Mouse (Mus musculus): ENCODE data around the gene Snx29. TPM values are rescaled to one million over a fixed set of nuclear protein-coding genes. Genes with fewer than 3 reads are reported as not detected.

Gene Snx29
- polyA plus RNA-seq, 1 experiment from 2014 or later = 15.3 TPM

DNA sequence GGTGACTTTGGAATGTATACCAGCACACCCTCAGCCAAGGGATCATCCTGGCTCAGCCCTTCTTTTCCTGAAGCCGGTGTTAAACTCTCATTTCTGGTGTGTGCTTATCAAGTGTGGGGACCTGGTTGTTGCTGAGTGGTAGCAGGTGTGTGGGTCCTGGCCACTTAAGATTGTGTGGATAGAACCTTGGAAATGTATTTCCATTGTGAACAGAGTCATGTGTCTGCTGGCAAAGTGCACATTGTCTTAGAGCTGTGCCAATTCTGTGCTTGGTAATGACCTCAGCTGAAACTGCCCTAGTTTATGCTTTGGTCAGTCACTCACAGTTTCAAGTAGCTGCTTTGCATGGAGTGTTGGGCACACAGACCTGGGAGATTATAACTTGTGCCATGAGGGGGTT, 316.0 kb downstream of the Snx29 start:
- Histone ChIP-seq H3K4me1 (ENCODE audit: control insufficient read depth, insufficient read depth, low read depth, low read length) (peaks cover 12% of the 10 kb centered on the region), H3K4me2 (ENCODE audit: low read length) (no peak overlapping the region), H3K27me3 (replicated peaks; ENCODE audit: control insufficient read depth, insufficient read depth, low read length) (no peaks in the 10 kb centered on the region), H3K9me3 (ENCODE audit: control insufficient read depth, low read length) (no peaks in the 10 kb centered on the region), H3K36me3 (ENCODE audit: control insufficient read depth, insufficient read depth, low read length) (no peaks in the 10 kb centered on the region), H3K4me3 (ENCODE audit: low read length) (no peak overlapping the region), H3K27ac (ENCODE audit: low read depth, low read length) (no peak overlapping the region), H3K9ac (ENCODE audit: low read depth, low read length) (no peak overlapping the region)
- ATAC-seq = no peak
- WGBS = 86% methylated on average over 1 of the region's 1 CpGs

DNA sequence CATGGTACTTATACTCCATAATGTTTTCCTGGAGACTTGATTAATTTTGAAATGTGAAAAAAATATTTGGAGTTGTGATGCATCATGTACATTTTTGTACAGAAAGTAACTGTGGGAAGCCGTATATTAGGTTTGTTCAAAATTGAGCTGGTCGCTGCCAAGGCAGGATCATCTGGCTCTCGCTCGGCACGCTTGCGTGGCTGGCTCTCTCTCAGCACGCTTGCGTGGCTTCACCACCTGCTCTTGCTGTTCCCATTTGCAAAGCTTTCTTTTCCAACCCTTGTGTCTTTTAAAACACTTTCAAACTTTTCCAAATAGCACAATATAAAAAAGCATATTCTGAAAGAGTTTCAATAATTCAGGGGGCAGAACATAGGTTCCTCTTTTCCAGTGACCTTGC, 317.2 kb downstream of the Snx29 start:
- H3K4me1 ChIP-seq (ENCODE audit: control insufficient read depth, insufficient read depth, low read depth, low read length) = peaks cover 12% of the 10 kb centered on the region
- no peak overlapping the region for H3K9ac ChIP-seq (ENCODE audit: low read depth, low read length)
- no peak overlapping the region for H3K4me2 ChIP-seq (ENCODE audit: low read length)
- H3K4me3 ChIP-seq (ENCODE audit: low read length) = no peak overlapping the region
- ATAC-seq = no peak
- H3K36me3 ChIP-seq (ENCODE audit: control insufficient read depth, insufficient read depth, low read length) = no peaks in the 10 kb centered on the region
- 65% methylated on average over 8 of the region's 8 CpGs for WGBS
- H3K27me3 ChIP-seq (replicated peaks; ENCODE audit: control insufficient read depth, insufficient read depth, low read length) = no peaks in the 10 kb centered on the region
- H3K27ac ChIP-seq (ENCODE audit: low read depth, low read length) = no peak overlapping the region
- no peaks in the 10 kb centered on the region for H3K9me3 ChIP-seq (ENCODE audit: control insufficient read depth, low read length)

DNA sequence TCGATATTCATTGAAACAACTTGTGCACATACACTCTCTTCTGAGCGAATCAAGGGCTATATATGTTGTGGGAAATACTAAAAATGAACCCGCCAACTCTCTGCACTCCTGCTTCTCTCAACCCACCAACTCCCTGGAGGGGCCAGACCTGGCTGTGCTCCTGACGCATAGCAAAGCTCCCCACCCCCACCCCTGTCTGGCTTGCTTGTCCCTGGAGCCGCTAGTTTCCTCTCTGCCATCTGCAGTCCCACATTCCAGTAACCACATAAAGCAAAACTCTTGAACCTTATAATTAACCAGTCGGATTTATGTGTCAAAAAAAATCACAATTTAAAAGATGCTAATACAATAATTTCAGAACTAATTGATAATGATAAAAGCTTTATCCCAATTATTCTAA, 320.9 kb downstream of the Snx29 start:
- Histone ChIP-seq H3K27me3 (replicated peaks; ENCODE audit: control insufficient read depth, insufficient read depth, low read length) (no peaks in the 10 kb centered on the region), H3K4me2 (ENCODE audit: low read length) (no peak overlapping the region), H3K27ac (ENCODE audit: low read depth, low read length) (no peak overlapping the region), H3K4me3 (ENCODE audit: low read length) (no peak overlapping the region), H3K36me3 (ENCODE audit: control insufficient read depth, insufficient read depth, low read length) (no peaks in the 10 kb centered on the region), H3K4me1 (ENCODE audit: control insufficient read depth, insufficient read depth, low read depth, low read length) (peaks cover 6% of the 10 kb centered on the region), H3K9ac (ENCODE audit: low read depth, low read length) (no peak overlapping the region), H3K9me3 (ENCODE audit: control insufficient read depth, low read length) (no peaks in the 10 kb centered on the region)
- no peak for ATAC-seq
- WGBS = 61% methylated on average over 6 of the region's 6 CpGs

- peak; percentile 34; the same call in 1 of the 2 replicates for ATAC-seq
- no peak overlapping the region for H3K4me3 ChIP-seq (ENCODE audit: low read length)
- H3K27me3 ChIP-seq (replicated peaks; ENCODE audit: control insufficient read depth, insufficient read depth, low read length) = no peaks in the 10 kb centered on the region
- H3K9me3 ChIP-seq (ENCODE audit: control insufficient read depth, low read length) = no peaks in the 10 kb centered on the region
- 62% methylated on average over 2 of the region's 2 CpGs for WGBS
- no peak overlapping the region for H3K4me2 ChIP-seq (ENCODE audit: low read length)
- H3K9ac ChIP-seq (ENCODE audit: low read depth, low read length) = no peak overlapping the region
- H3K4me1 ChIP-seq (ENCODE audit: control insufficient read depth, insufficient read depth, low read depth, low read length) = peaks cover 6% of the 10 kb centered on the region
- no peak overlapping the region for H3K27ac ChIP-seq (ENCODE audit: low read depth, low read length)
- no peaks in the 10 kb centered on the region for H3K36me3 ChIP-seq (ENCODE audit: control insufficient read depth, insufficient read depth, low read length)
These were observed 321.7 kb downstream of the Snx29 start for GRCm38 (mm10) chr16:11644399-11644798.

GRCm38 (mm10) chr16:11645668-11646067, 323.0 kb downstream of the Snx29 start:
- peaks cover 6% of the 10 kb centered on the region for H3K4me1 ChIP-seq (ENCODE audit: control insufficient read depth, insufficient read depth, low read depth, low read length)
- H3K36me3 ChIP-seq (ENCODE audit: control insufficient read depth, insufficient read depth, low read length) = no peaks in the 10 kb centered on the region
- H3K9me3 ChIP-seq (ENCODE audit: control insufficient read depth, low read length) = no peaks in the 10 kb centered on the region
- H3K27me3 ChIP-seq (replicated peaks; ENCODE audit: control insufficient read depth, insufficient read depth, low read length) = no peaks in the 10 kb centered on the region
- H3K4me2 ChIP-seq (ENCODE audit: low read length) = no peak overlapping the region
- H3K9ac ChIP-seq (ENCODE audit: low read depth, low read length) = no peak overlapping the region
- 32% methylated on average over 4 of the region's 4 CpGs for WGBS
- no peak overlapping the region for H3K4me3 ChIP-seq (ENCODE audit: low read length)
- no peak for ATAC-seq
- no peak overlapping the region for H3K27ac ChIP-seq (ENCODE audit: low read depth, low read length)

- no peak overlapping the region for H3K4me3 ChIP-seq (ENCODE audit: low read length)
- no peak overlapping the region for H3K9ac ChIP-seq (ENCODE audit: low read depth, low read length)
- peaks cover 6% of the 10 kb centered on the region for H3K4me1 ChIP-seq (ENCODE audit: control insufficient read depth, insufficient read depth, low read depth, low read length)
- no peaks in the 10 kb centered on the region for H3K27me3 ChIP-seq (replicated peaks; ENCODE audit: control insufficient read depth, insufficient read depth, low read length)
- H3K36me3 ChIP-seq (ENCODE audit: control insufficient read depth, insufficient read depth, low read length) = no peaks in the 10 kb centered on the region
- no peaks in the 10 kb centered on the region for H3K9me3 ChIP-seq (ENCODE audit: control insufficient read depth, low read length)
- H3K27ac ChIP-seq (ENCODE audit: low read depth, low read length) = peak overlapping the region; percentile 27; the same call in 1 of the 2 replicates
- WGBS = 62% methylated on average over 4 of the region's 4 CpGs
- H3K4me2 ChIP-seq (ENCODE audit: low read length) = no peak overlapping the region
- ATAC-seq = no peak
These were observed 324.1 kb downstream of the Snx29 start for GRCm38 (mm10) chr16:11646745-11647289.

GRCm38 (mm10) chr16:11648169-11648688, 325.5 kb downstream of the Snx29 start:
- no peaks in the 10 kb centered on the region for H3K27me3 ChIP-seq (replicated peaks; ENCODE audit: control insufficient read depth, insufficient read depth, low read length)
- H3K27ac ChIP-seq (ENCODE audit: low read depth, low read length) = no peak overlapping the region
- H3K36me3 ChIP-seq (ENCODE audit: control insufficient read depth, insufficient read depth, low read length) = no peaks in the 10 kb centered on the region
- peaks cover 6% of the 10 kb centered on the region for H3K4me1 ChIP-seq (ENCODE audit: control insufficient read depth, insufficient read depth, low read depth, low read length)
- H3K4me3 ChIP-seq (ENCODE audit: low read length) = no peak overlapping the region
- 84% methylated on average over 1 of the region's 1 CpGs for WGBS
- no peaks in the 10 kb centered on the region for H3K9me3 ChIP-seq (ENCODE audit: control insufficient read depth, low read length)
- no peak for ATAC-seq
- H3K9ac ChIP-seq (ENCODE audit: low read depth, low read length) = no peak overlapping the region
- H3K4me2 ChIP-seq (ENCODE audit: low read length) = no peak overlapping the region

- no peak overlapping the region for H3K27ac ChIP-seq (ENCODE audit: low read depth, low read length)
- H3K4me2 ChIP-seq (ENCODE audit: low read length) = no peak overlapping the region
- no peak overlapping the region for H3K9ac ChIP-seq (ENCODE audit: low read depth, low read length)
- no peak overlapping the region for H3K4me3 ChIP-seq (ENCODE audit: low read length)
- no peak for ATAC-seq
- no peaks in the 10 kb centered on the region for H3K36me3 ChIP-seq (ENCODE audit: control insufficient read depth, insufficient read depth, low read length)
- WGBS = 85% methylated on average over 2 of the region's 2 CpGs
- no peaks in the 10 kb centered on the region for H3K4me1 ChIP-seq (ENCODE audit: control insufficient read depth, insufficient read depth, low read depth, low read length)
- no peaks in the 10 kb centered on the region for H3K9me3 ChIP-seq (ENCODE audit: control insufficient read depth, low read length)
- no peaks in the 10 kb centered on the region for H3K27me3 ChIP-seq (replicated peaks; ENCODE audit: control insufficient read depth, insufficient read depth, low read length)
These were observed 330.1 kb downstream of the Snx29 start for GRCm38 (mm10) chr16:11652686-11653366.

GRCm38 (mm10) chr16:11655893-11656292, 333.2 kb downstream of the Snx29 start:
- ATAC-seq = no peak
- no peaks in the 10 kb centered on the region for H3K4me1 ChIP-seq (ENCODE audit: control insufficient read depth, insufficient read depth, low read depth, low read length)
- no peak overlapping the region for H3K4me3 ChIP-seq (ENCODE audit: low read length)
- no peak overlapping the region for H3K4me2 ChIP-seq (ENCODE audit: low read length)
- H3K27ac ChIP-seq (ENCODE audit: low read depth, low read length) = no peak overlapping the region
- 82% methylated on average over 3 of the region's 3 CpGs for WGBS
- H3K36me3 ChIP-seq (ENCODE audit: control insufficient read depth, insufficient read depth, low read length) = no peaks in the 10 kb centered on the region
- no peak overlapping the region for H3K9ac ChIP-seq (ENCODE audit: low read depth, low read length)
- no peaks in the 10 kb centered on the region for H3K27me3 ChIP-seq (replicated peaks; ENCODE audit: control insufficient read depth, insufficient read depth, low read length)
- H3K9me3 ChIP-seq (ENCODE audit: control insufficient read depth, low read length) = no peaks in the 10 kb centered on the region

All from hindbrain, embryonic 16.5 days (tissue).